Mouse (Mus musculus): Measurements from ENCODE around the gene Gadl1.

Gene Gadl1

GRCm38 (mm10) chr9:116091101-116091841 is 182.0 kb downstream of the Gadl1 start:
- DNase-seq, result peak; percentile 39

DNA sequence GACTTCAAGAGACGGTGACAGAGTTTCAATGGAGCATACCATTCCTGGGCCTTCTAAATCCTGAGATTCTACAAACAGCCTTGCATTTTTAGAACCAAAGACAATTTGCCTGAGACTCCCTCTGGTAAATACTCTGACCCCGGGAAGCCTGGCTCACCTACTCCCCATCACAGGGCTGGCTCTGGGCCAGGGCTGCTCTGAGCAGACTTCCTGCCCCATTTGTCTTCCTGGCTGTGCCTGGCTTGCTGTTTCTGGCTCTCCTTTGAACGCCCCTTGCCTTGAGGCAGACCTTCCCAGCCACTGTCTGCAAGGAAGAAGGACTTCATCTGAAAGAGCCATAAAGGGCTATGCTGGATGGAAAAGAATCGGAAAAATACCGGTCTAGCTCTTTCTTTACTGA is 182.7 kb downstream of the Gadl1 start:
- DNase-seq, result peak; percentile 53

GRCm38 (mm10) chr9:116098724-116099595 is 189.7 kb downstream of the Gadl1 start:
- peak; percentile 72 for DNase-seq

GRCm38 (mm10) chr9:116099596-116099993 is 190.3 kb downstream of the Gadl1 start:
- DNase-seq, result no peak

DNA sequence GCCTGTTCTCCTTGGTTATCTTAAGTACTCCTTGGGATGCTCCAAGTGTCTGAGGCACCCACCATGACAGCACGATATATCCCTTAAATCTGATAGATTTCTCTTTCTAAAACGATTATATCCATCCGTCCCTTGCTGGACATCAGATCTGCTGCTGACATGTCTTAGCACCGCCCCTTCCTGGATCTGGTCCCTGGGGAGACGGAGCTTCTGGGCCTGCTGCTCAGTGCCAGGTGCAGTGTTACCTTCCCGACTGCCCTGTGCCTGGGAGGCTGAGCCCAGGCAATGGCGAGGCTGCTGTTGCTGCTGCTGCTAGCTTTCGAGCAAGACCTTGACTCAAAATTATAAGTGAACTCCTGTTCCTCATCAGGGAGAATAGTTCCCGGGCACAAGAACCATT is 190.8 kb downstream of the Gadl1 start:
- no peak for DNase-seq

DNA sequence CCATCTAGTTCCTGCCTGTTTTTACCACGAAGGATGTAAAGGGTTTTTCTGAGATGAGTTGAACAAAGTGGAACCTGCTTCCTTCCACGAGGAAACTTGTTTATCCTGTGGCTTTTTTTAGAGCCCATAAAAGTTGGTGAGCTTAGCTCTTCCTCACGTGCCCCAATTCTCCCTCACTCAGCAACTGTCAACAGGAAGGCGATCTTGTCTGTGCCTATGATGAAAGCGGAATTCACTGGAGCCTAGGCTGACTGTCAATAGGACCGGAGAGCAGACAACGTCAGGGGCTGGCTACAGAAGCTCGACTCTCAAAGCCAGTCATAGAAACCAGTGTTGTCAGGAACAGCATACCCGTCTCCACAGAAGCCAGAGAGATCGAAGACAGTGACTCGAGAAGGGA is 192.6 kb downstream of the Gadl1 start:
- DNase-seq, result no peak

DNA sequence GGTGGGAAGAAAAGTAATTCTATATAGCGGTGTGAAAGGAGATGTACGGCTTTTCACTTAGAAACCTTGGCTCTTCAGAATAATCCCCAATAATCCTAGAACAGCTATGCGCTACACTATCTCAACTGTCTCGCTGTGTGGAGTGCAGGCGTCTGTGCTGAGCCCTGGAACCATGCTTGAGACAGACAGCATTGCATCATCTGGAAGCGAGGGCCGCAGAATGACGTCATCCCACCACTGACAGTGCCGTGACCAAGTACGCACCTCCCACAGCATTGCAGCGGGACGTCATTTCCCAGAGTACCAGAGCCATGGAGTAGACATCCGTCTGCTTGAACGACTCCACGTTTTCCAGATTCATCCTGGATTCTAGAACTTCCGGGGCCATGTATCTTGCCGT is 195.5 kb downstream of the Gadl1 start:
- peak; percentile 42 for DNase-seq

DNA sequence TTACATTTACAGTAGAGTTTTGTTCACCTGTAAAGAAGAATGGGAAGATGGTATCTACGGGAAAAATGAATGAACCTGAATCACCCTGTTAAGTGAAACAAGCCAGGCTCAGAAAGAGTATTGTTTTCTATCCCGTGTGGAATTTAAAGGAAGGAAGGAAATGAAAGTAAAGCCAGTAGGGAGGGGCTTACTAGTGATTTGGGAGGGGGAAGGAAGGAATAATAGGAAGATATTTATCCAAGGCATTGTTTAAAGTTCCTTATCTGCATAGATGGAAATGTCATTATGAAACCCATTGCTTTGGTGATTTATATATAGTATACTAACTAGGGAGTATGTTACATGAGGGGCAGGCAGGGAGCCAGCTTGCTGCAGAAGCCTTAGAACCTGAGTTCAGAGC is 199.5 kb downstream of the Gadl1 start:
- DNase-seq, result no peak

- DNase-seq, result no peak
These were observed 202.1 kb downstream of the Gadl1 start for GRCm38 (mm10) chr9:116111149-116111970.

DNA sequence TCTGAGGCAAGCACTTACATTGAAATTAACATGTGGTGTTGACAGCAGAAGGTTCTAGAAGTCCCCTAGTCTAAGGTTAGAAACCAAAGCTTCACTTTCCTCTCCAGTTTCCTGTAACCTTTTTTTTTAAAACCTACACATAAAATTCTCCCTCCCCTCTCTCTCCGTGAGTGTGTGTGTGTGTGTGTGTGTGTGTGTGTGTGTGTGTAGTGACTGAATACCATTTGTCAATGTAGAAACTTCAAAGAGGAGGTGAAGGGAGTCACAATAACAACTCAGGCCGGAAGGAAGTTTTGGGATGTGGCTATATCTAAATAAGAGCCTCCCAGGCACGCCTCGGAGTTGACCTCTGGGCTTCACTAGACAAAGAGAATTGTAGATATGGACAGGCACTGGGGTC is 205.1 kb downstream of the Gadl1 start:
- DNase-seq, result peak; percentile 80

DNA sequence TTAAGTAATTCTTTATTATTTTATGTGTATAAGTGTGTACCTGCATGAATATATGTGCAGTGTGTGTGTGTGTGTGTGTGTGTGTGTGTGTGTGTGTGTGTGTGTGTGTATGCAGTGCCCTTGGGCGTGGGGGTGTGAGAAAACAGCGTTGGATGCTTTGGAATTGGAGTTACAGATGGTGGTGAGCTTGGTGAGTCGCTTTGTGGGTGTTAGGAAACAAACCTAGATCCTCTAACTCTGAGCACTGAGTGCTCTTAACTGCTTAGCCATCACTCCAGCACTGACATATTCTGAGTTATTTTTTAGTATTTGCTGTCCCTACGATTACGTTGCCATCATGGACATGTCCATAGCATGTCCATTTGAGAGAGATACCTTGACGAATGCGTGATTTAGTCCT is 206.6 kb downstream of the Gadl1 start:
- DNase-seq, result no peak

GRCm38 (mm10) chr9:116118332-116118872 is 209.1 kb downstream of the Gadl1 start:
- no peak for DNase-seq

DNA sequence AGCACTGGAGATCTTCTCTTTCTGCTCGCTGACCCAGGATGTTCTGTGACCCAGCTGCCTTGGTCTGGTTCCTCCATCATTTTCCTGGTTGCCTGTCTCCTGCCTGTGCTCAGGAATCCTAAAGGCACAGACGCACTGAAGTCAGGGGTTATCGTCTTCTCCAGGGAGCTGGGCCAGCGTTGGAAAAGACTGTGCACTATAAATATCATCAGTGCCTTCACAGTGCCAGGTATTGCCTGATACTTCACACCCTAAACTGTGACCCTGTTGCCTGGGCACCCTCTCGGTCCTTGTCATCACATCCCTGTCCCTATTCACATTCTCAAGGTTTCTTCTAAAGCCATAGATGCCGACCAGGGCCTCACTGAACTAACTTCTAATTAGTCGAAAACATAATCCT is 210.7 kb downstream of the Gadl1 start:
- no peak for DNase-seq

- no peak for DNase-seq
These were observed 212.2 kb downstream of the Gadl1 start for GRCm38 (mm10) chr9:116121472-116121871.

DNA sequence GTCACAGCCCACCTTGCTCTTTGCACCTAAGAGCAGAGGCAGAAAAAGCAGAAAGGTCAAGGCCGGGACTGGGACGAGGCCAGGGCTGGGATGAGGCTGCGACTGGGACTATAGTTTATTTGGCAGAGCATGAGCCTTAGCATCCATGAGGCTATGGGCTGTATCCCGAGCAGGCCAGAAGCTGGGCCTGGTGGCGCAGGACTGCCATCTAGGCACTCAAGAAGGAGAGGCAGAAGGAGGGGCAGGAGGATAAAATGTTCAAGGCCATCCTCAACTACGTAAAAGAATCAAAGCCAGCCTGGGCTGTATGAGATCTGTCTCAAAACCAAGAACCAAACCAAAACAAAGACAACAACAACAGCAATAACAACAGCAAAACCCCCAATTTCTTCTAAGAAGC is 213.3 kb downstream of the Gadl1 start:
- no peak for DNase-seq

GRCm38 (mm10) chr9:116122969-116123589 is 213.8 kb downstream of the Gadl1 start:
- peak; percentile 43 for DNase-seq
